Mouse (Mus musculus): ENCODE data around the gene Fiz1.
"Not testable (repeated sequence)": the region's sequence is repeated elsewhere in the genome, so short reads cannot be mapped to it uniquely, and the experiment has no call there.

Fiz1 gene

GRCm38 (mm10) chr7:5008229-5008628 is 6.3 kb downstream of the Fiz1 start:
- DNase-seq (ENCODE audit: low read depth in 1 of 2, low spot score in 2 of 2), result no peak

GRCm38 (mm10) chr7:5002876-5003275 is 11.6 kb downstream of the Fiz1 start:
- DNase-seq (ENCODE audit: low read depth in 1 of 2, low spot score in 2 of 2), result not testable (repeated sequence)

GRCm38 (mm10) chr7:4999876-5000275 is 14.6 kb downstream of the Fiz1 start:
- no peak for DNase-seq (ENCODE audit: low read depth in 1 of 2, low spot score in 2 of 2)

- DNase-seq (ENCODE audit: low read depth in 1 of 2, low spot score in 2 of 2), result no peak
Observed at GRCm38 (mm10) chr7:4996934-4997333, 17.6 kb downstream of the Fiz1 start.

GRCm38 (mm10) chr7:4996003-4996895 is 18.2 kb downstream of the Fiz1 start, which contains the start of gene Zfp579:
TSS of gene Zfp579 (minus strand) at chr7:4996158.
- DNase-seq (ENCODE audit: low read depth in 1 of 2, low spot score in 2 of 2), result peak in 1 of 2 experiments; percentile 22

- DNase-seq (ENCODE audit: low read depth in 1 of 2, low spot score in 2 of 2), result no peak
Observed at GRCm38 (mm10) chr7:4995268-4996002, 19.1 kb downstream of the Fiz1 start.

- DNase-seq (ENCODE audit: low read depth in 1 of 2, low spot score in 2 of 2), result no peak
Observed at GRCm38 (mm10) chr7:4993999-4994788, 20.3 kb downstream of the Fiz1 start.

- DNase-seq (ENCODE audit: low read depth in 1 of 2, low spot score in 2 of 2), result no peak
Observed at GRCm38 (mm10) chr7:4993347-4993998, 21.0 kb downstream of the Fiz1 start.

GRCm38 (mm10) chr7:4988250-4988649 is 26.2 kb downstream of the Fiz1 start:
- DNase-seq (ENCODE audit: low read depth in 1 of 2, low spot score in 2 of 2), result no peak

- DNase-seq (ENCODE audit: low read depth in 1 of 2, low spot score in 2 of 2), result no peak
Observed at GRCm38 (mm10) chr7:4976832-4977231, 37.7 kb downstream of the Fiz1 start.

GRCm38 (mm10) chr7:4975455-4975854 is 39.0 kb downstream of the Fiz1 start:
- DNase-seq (ENCODE audit: low read depth in 1 of 2, low spot score in 2 of 2), result no peak

- no peak for DNase-seq (ENCODE audit: low read depth in 1 of 2, low spot score in 2 of 2)
Observed at GRCm38 (mm10) chr7:4972321-4973047, 42.0 kb downstream of the Fiz1 start.

GRCm38 (mm10) chr7:4971710-4972109 is 42.8 kb downstream of the Fiz1 start:
- DNase-seq (ENCODE audit: low read depth in 1 of 2, low spot score in 2 of 2), result no peak

- DNase-seq (ENCODE audit: low read depth in 1 of 2, low spot score in 2 of 2), result no peak
Observed at GRCm38 (mm10) chr7:4971068-4971467, 43.4 kb downstream of the Fiz1 start, which contains the start of gene Sbk3. TSS of gene Sbk3 (minus strand) at chr7:4971168.

- no peak for DNase-seq (ENCODE audit: low read depth in 1 of 2, low spot score in 2 of 2)
Observed at GRCm38 (mm10) chr7:4964988-4965387, 49.5 kb downstream of the Fiz1 start.

GRCm38 (mm10) chr7:4964272-4964671 is 50.2 kb downstream of the Fiz1 start, which contains the start of gene Sbk2:
TSS of gene Sbk2 (minus strand) at chr7:4964406.
- peak in 1 of 2 experiments; percentile 36 for DNase-seq (ENCODE audit: low read depth in 1 of 2, low spot score in 2 of 2)

- DNase-seq (ENCODE audit: low read depth in 1 of 2, low spot score in 2 of 2), result no peak
Observed at GRCm38 (mm10) chr7:4963527-4963926, 51.0 kb downstream of the Fiz1 start.

GRCm38 (mm10) chr7:4957361-4957760 is 57.1 kb downstream of the Fiz1 start:
- DNase-seq (ENCODE audit: low read depth in 1 of 2, low spot score in 2 of 2), result no peak
